ENCODE assay signal across 11 mouse cellular contexts in genomic region chr8:88285469-88286356, GRCm38 (mm10). TPM values are rescaled to one million over a fixed set of nuclear protein-coding genes. Genes with fewer than 3 reads are reported as not detected.
DNase-seq lines count a peak whose midpoint lies in the region; TF ChIP-seq lines count a peak whose summit lies in the region.
"Had no signal": no experiment of that assay in that cellular context is flagged by ENCODE, and none has a peak within 500 bp of the region (broad histone marks: within the 10 kb centered on the region; RNA-seq: fewer than 3 reads in every experiment).

No protein-coding gene starts in this region.

- no peak for TF ChIP-seq POLR2A in bone marrow, adult 2 months (IDR thresholded peaks at IDR 0.05; ENCODE audit: borderline replicate concordance, control insufficient read depth, low read depth, low read length)

- peaks cover 47% of the 10 kb centered on the region for H3K79me3 ChIP-seq in C2C12 (ENCODE audit: low read depth)

- H3K4me3 ChIP-seq in layer of hippocampus, adult 2 months: no peak overlapping the region
- no peak overlapping the region for H3K4me3 ChIP-seq in C2C12 (ENCODE audit: insufficient read depth, poor library complexity, severe bottlenecking)
- H3K4me3 ChIP-seq in bone marrow, adult 2 months (replicated peaks; ENCODE audit: control insufficient read depth, low read depth, low read length): no peak overlapping the region
- H3K4me3 ChIP-seq: embryonic facial prominence, embryonic 12.5 days had no signal

- H3K79me2 ChIP-seq in C2C12 (ENCODE audit: control insufficient read depth, insufficient read depth): peaks cover 77% of the 10 kb centered on the region

- peaks cover 11% of the 10 kb centered on the region; the same call in 1 of the 2 replicates for H3K4me1 ChIP-seq in bone marrow, adult 2 months (ENCODE audit: control insufficient read depth, insufficient read depth, low read length)

- DNase-seq in layer of hippocampus, adult 2 months (ENCODE audit: low spot score in 2 of 2): no peak
- no peak for DNase-seq in layer of hippocampus, adult 8-10 months (ENCODE audit: low spot score in 2 of 2)
- peak; percentile 51 for DNase-seq in lung, postnatal 36 days
- DNase-seq in right cerebral cortex, adult 2 months (ENCODE audit: low spot score in 2 of 2): no peak
- DNase-seq in cerebellum, adult 11 months: no peak
- DNase-seq in urinary bladder, postnatal 10 days (ENCODE audit: low spot score): no peak
- DNase-seq: layer of hippocampus, postnatal 36 days had no signal

- peak overlapping the region; percentile 51 for H3ac ChIP-seq in C2C12 (ENCODE audit: control insufficient read depth, insufficient read length, low read depth)

- no peak overlapping the region for H3K27ac ChIP-seq in layer of hippocampus, adult 2 months
- H3K27ac ChIP-seq in bone marrow, adult 2 months (ENCODE audit: control insufficient read depth, insufficient read depth, low read depth, low read length, poor library complexity): peak overlapping the region; percentile 53
- H3K27ac ChIP-seq: macrophage had no signal

- no peaks in the 10 kb centered on the region for H3K27me3 ChIP-seq in C2C12 (ENCODE audit: control insufficient read depth, insufficient read depth, insufficient read length)

- TF ChIP-seq CTCF in layer of hippocampus, adult 2 months (conservative IDR thresholded peaks at IDR 0.05): peak; percentile 37
- peak; percentile 39 for TF ChIP-seq CTCF in C2C12 (IDR thresholded peaks at IDR 0.05; ENCODE audit: control insufficient read depth, insufficient read depth, insufficient read length)
- TF ChIP-seq CTCF in bone marrow, adult 2 months (IDR thresholded peaks at IDR 0.05; ENCODE audit: control insufficient read depth, insufficient read depth, low read length): peak; percentile 47; the same call in 1 of the 2 replicates

- 70% methylated on average over 8 of the region's 8 CpGs for WGBS in bone marrow, adult 2 months

- peaks cover 21% of the 10 kb centered on the region for H3K36me3 ChIP-seq in C2C12 (ENCODE audit: control insufficient read depth, insufficient read depth)
- H3K36me3 ChIP-seq: embryonic facial prominence, embryonic 12.5 days had no signal

TF ChIP-seq in C2C12, 6 proteins besides CTCF, POLR2A, EP300 and RAD21:
- TF ChIP-seq MYOD1 (IDR thresholded peaks at IDR 0.05; ENCODE audit: control insufficient read depth, insufficient read length, low read depth) (peak; percentile 57), MAX (IDR thresholded peaks at IDR 0.05) (no peak)

RNA-seq across cellular contexts. Expression of gene Adcy7, which starts 13.5 kb away (rescaled TPM):
- total RNA-seq in layer of hippocampus, adult 2 months (2021): 1 to 10 TPM; 2.1 to 2.6 TPM
- 1 to 10 TPM; 2.7 to 7.4 (median 4.5) TPM for total RNA-seq in layer of hippocampus, adult 8-10 months (2022)
- polyA plus RNA-seq in C2C12 (2012; fragmentation: generic; extraction: Trizol): 66.9 TPM
- polyA plus RNA-seq in bone marrow, adult 2 months (2011; ENCODE audit: insufficient read depth, insufficient read length, low replicate concordance, missing spikeins): 18.7 and 66.8 TPM in 2 replicates
